Mouse (Mus musculus) T-helper 2 cell (primary cell): ENCODE measurements around the gene Parp12.

Source experiments
- in situ Hi-C: fragments of 300-600 bp; cut with MboI, MseI; formaldehyde crosslinking; loops from one replicate; pipeline ENCODE4 v1.15.1; 2025; ENCODE audit warnings: high pct_unique_total_duplicates

Gene Parp12

GRCm38 (mm10) chr6:39058936-39059335 lies 59.2 kb downstream of the Parp12 start:
- in situ Hi-C loops = no loop called here

DNA sequence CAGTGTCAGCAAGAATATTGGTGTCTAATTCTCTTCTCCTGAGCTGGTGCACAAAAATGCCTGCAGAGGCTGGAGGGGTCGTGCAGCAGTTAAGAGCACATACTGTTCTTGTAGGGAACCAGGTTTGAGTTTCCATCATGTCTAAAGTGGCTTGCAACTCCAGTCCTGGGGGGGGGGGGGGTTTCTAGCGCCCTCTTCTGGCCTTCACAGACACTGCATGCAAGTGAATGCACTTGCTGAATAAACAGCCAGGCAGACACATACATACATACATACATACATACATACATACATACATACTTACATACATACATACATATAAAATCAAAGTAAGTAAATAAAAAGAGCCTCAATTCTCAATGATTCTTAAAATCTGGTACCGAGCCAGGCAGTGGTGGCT lies 59.8 kb downstream of the Parp12 start:
- in situ Hi-C loops = no loop called here

DNA sequence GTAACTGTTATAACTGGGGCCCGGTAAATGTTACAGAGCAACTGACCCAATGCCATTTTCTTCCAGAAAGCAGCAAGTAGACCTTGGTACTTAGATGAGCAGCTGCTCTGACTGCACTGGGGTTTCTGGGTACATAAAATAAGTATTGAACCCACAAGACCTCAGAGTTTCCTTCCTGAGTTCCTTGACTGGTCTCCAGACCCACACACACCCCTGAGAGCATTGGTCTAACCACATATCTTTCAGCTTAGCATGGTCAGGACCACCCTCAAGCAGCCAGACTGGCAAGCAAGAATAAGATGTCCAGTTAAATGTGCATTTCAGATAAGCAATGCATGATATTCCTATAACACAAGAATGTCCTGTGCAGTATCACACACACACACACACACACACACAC lies 61.0 kb downstream of the Parp12 start:
- in situ Hi-C loops = no loop called here

DNA sequence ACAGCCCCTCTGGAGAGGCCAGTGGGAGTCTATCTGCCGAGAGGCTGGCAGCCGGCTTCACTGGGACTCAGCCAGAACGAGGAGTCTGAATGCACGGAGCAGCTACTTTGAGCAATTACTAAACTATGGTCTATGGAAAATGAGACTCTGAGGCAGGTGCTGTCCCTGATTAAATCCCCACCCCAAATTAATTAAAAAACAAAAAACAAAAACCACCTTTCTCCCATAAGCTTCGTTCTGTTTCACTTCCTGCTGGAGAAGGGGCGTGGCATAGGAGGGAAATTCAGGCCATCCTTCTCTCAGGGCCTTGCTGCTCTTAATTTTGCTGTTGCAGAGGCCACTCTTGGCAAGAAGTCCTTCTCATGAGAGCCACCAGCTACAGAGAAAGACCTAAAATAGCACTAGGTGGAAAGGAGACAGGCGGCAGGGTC lies 62.3 kb downstream of the Parp12 start:
- in situ Hi-C loops = no loop called here

GRCm38 (mm10) chr6:39054878-39055508 lies 63.2 kb downstream of the Parp12 start:
- in situ Hi-C loops = no loop called here

DNA sequence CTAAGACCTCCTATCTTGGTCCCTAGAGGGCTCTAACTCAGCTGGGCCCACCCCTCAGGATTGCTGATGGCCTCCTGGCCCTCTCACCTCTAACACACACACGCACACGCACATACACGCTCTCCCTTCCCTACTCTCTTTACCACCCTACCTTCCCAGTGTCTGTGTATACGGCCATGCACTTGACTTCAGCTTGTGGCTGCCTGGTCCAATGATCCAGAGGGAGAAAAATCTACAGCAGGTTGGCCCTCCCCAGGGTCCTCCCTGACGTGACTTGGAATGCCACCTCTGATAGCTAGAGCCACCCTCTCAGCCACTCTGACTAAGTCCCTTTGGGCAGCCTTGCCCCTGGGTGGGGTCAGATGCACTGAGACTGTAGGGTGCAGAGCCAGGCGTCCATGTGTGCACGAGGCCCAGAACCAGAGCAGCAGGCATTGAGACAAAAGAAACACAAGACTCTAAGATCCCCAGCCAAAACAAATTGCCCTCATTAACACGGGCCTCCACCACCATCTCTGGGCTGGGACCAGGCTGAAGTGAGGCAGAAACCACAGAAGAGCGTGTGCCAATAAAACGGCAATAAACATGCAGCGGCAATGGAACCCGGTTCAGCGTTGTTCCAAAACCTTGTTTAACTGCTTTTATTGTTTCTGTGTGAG lies 63.8 kb downstream of the Parp12 start:
- in situ Hi-C loops = no loop called here

DNA sequence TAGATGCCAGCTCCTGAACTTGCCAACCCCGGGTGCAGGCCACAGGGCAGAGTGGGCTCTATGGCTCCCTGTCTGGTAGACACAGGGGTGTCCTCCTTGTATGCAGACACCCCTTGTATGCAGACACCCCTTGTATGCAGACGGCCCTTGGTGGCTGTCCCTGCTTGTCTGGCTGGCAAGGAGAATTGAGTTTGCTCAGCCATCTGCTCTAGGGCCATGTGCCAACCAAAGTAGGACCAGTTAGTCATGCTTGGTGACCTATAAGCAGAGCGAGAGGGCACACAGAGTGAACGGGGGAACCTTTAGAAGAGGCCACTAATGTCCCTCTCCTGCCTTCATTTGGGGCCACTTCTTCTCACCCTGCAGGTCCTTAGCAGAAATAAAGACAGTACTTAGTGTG lies 65.5 kb downstream of the Parp12 start:
- in situ Hi-C loops = no loop called here

GRCm38 (mm10) chr6:39051799-39052556 lies 66.2 kb downstream of the Parp12 start:
- in situ Hi-C loops = no loop called here

DNA sequence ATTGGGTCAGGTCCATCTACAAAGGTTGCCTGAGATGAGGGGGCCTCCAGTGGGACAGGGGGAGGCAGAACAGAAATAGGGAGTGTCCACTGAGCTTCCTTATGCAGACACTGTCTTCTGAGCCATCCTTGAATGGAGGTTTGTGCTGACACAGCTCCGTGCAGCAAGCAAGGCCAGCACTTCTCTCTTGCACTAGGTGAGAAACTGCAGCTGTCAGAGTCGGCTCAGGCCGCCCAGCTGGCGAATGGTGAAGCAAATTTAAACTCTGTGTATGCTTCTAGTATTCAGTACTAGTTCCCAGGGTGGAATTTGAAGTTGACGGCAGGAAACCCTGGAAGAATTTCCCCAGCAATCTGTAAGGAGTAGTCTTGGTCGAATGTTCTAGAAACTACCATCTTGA lies 67.3 kb downstream of the Parp12 start:
- in situ Hi-C loops = no loop called here

DNA sequence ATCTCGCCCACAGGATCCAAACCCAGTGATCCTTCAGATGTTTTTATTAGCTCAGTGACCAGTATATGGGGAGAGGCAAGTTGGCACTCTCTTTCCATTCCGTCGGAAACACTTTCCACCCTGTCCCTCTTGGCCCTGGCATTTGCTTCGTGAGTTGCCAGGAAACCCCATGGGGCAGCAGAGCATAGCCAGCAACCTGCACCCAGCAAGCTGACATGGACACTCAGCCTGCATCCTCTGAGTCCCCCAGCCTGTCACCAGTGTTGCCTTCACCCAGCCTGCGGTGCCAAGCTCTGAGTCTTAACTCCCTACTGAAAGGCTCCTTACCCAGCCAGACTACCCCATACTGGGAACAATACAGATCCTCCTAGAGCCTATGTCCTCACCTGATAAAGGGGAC lies 69.0 kb downstream of the Parp12 start:
- in situ Hi-C loops = no loop called here

- in situ Hi-C loops = no loop called here
These were observed 77.7 kb downstream of the Parp12 start for GRCm38 (mm10) chr6:39040451-39040850.
